Comparison of ENCODE assay signal across 32 mouse cellular contexts in the genomic region with DNA sequence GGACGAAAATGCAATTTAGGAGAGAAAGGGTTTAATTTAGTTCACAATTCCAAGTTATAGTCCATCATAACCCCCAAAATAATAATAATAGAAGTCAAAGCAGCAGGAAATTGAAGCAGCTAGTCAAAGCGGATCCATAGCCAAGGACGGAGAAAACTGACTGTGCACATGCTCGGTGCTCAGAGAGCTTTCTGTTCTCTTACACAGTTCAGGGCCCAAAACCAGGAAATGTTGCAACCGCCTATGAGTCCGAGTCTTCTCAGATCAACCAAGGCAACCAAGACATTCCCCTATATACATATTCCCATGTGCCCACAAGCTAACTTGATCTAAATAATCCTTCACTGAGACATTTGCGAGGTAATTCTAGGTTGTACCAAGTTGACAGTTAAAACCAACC. TPM values are rescaled to one million over a fixed set of nuclear protein-coding genes. Genes with fewer than 3 reads are reported as not detected.
DNase-seq lines count a peak whose midpoint lies in the region; ATAC-seq and TF ChIP-seq lines count a peak whose summit lies in the region.
"Had no signal": no experiment of that assay in that cellular context is flagged by ENCODE, and none has a peak within 500 bp of the region (broad histone marks: within the 10 kb centered on the region; RNA-seq: fewer than 3 reads in every experiment).

No protein-coding gene starts in this region.

- 0 out of 2 replicates have a peak overlapping the region, but pooled peaks have one; percentile 20 for H3K27ac ChIP-seq in heart, adult 2 months
- no peak overlapping the region for H3K27ac ChIP-seq in heart, embryonic 11.5 days (ENCODE audit: low read depth, low read length)
- peak overlapping the region; percentile 45; the same call in 1 of the 2 replicates for H3K27ac ChIP-seq in liver, postnatal 0 days (ENCODE audit: low read depth)
- no peak overlapping the region for H3K27ac ChIP-seq in liver, embryonic 12.5 days
- H3K27ac ChIP-seq: embryonic facial prominence, embryonic 12.5 days; gastrocnemius, adult 2 months; heart, embryonic 13.5 days; kidney, embryonic 15.5 days; layer of hippocampus, adult 2 months; limb, embryonic 10.5 days; limb, embryonic 15.5 days; midbrain, embryonic 13.5 days had no signal

- TF ChIP-seq EP300 in heart, adult 2 months (IDR thresholded peaks at IDR 0.05; ENCODE audit: insufficient read depth, low read depth, low read length): no peak
- no peak for TF ChIP-seq EP300 in liver, postnatal 0 days (IDR thresholded peaks at IDR 0.05; ENCODE audit: low read depth)

- no peak overlapping the region; the same call in 1 of the 2 replicates for H3K4me3 ChIP-seq in heart, adult 2 months
- H3K4me3 ChIP-seq in heart, embryonic 11.5 days (ENCODE audit: low read depth, low read length): no peak overlapping the region
- 0 out of 2 replicates have a peak overlapping the region, but pooled peaks have one; percentile 8 for H3K4me3 ChIP-seq in liver, postnatal 0 days (ENCODE audit: low read depth, low read length)
- H3K4me3 ChIP-seq in liver, embryonic 12.5 days: no peak overlapping the region
- H3K4me3 ChIP-seq: embryonic facial prominence, embryonic 12.5 days; gastrocnemius, adult 2 months; heart, embryonic 13.5 days; kidney, embryonic 15.5 days; layer of hippocampus, adult 2 months; limb, embryonic 10.5 days; limb, embryonic 15.5 days; midbrain, embryonic 13.5 days had no signal

- no peaks in the 10 kb centered on the region for H3K27me3 ChIP-seq in heart, adult 2 months (ENCODE audit: control insufficient read depth, insufficient read depth, low read length)
- no peaks in the 10 kb centered on the region for H3K27me3 ChIP-seq in heart, embryonic 11.5 days (ENCODE audit: control insufficient read depth, insufficient read depth, low read length)
- H3K27me3 ChIP-seq in liver, postnatal 0 days (ENCODE audit: insufficient read depth, low read length): no peaks in the 10 kb centered on the region
- no peaks in the 10 kb centered on the region for H3K27me3 ChIP-seq in liver, embryonic 12.5 days (replicated peaks)
- H3K27me3 ChIP-seq: embryonic facial prominence, embryonic 12.5 days; heart, embryonic 13.5 days; kidney, embryonic 15.5 days; limb, embryonic 15.5 days; midbrain, embryonic 13.5 days had no signal

- no peaks in the 10 kb centered on the region for H3K9me3 ChIP-seq in heart, embryonic 11.5 days (replicated peaks; ENCODE audit: control insufficient read depth, low read length)
- no peaks in the 10 kb centered on the region for H3K9me3 ChIP-seq in liver, postnatal 0 days (ENCODE audit: low read length)
- H3K9me3 ChIP-seq in liver, embryonic 12.5 days (replicated peaks): no peaks in the 10 kb centered on the region
- H3K9me3 ChIP-seq: embryonic facial prominence, embryonic 12.5 days; heart, embryonic 13.5 days; kidney, embryonic 15.5 days; limb, embryonic 10.5 days; limb, embryonic 15.5 days; midbrain, embryonic 13.5 days had no signal

- ATAC-seq in heart, embryonic 11.5 days (replicated peaks; ENCODE audit: insufficient number of reproducible peaks, low FRiP score, low TSS enrichment): no peak
- ATAC-seq in liver, postnatal 0 days: no peak
- ATAC-seq in liver, embryonic 12.5 days: no peak
- ATAC-seq in megakaryocyte, adult 5-6 weeks (ENCODE audit: poor library complexity, severe bottlenecking): peak; percentile 81
- ATAC-seq: CD4-positive, CD25-positive, alpha-beta regulatory T cell, adult 4 months; forebrain, embryonic 14.5 days; hindbrain, embryonic 16.5 days; lung, postnatal 0 days; midbrain, embryonic 13.5 days had no signal

- H3K4me1 ChIP-seq in heart, adult 2 months (ENCODE audit: control insufficient read depth, insufficient read depth, low read length): peaks cover 2% of the 10 kb centered on the region
- no peaks in the 10 kb centered on the region for H3K4me1 ChIP-seq in heart, embryonic 11.5 days (ENCODE audit: control insufficient read depth, insufficient read depth, low read length)
- 0 out of 2 replicates have a peak, but pooled peaks cover 2% of the 10 kb centered on the region for H3K4me1 ChIP-seq in liver, postnatal 0 days (ENCODE audit: insufficient read depth)
- no peaks in the 10 kb centered on the region for H3K4me1 ChIP-seq in liver, embryonic 12.5 days
- H3K4me1 ChIP-seq: embryonic facial prominence, embryonic 12.5 days; kidney, embryonic 15.5 days; limb, embryonic 10.5 days; limb, embryonic 15.5 days; midbrain, embryonic 13.5 days had no signal

- intact Hi-C loops in heart, adult 2 months (cut with DNase I): no loop called here

- peak; percentile 35; the same call in 1 of the 2 replicates for TF ChIP-seq POLR2A in heart, adult 2 months (IDR thresholded peaks at IDR 0.05; ENCODE audit: insufficient read depth, low read depth, low read length)

- H3K4me2 ChIP-seq in heart, embryonic 11.5 days: no peak overlapping the region
- H3K4me2 ChIP-seq in liver, postnatal 0 days (ENCODE audit: low read depth, low read length): no peak overlapping the region
- no peak overlapping the region for H3K4me2 ChIP-seq in liver, embryonic 12.5 days
- H3K4me2 ChIP-seq: embryonic facial prominence, embryonic 12.5 days; heart, embryonic 13.5 days; kidney, embryonic 15.5 days; limb, embryonic 15.5 days; midbrain, embryonic 13.5 days had no signal

- H3K36me3 ChIP-seq in heart, adult 2 months (ENCODE audit: control insufficient read depth, insufficient read depth, low read length): no peaks in the 10 kb centered on the region; the same call in 1 of the 2 replicates
- no peaks in the 10 kb centered on the region for H3K36me3 ChIP-seq in heart, embryonic 11.5 days (ENCODE audit: control insufficient read depth, insufficient read depth, low read length)
- no peaks in the 10 kb centered on the region for H3K36me3 ChIP-seq in liver, postnatal 0 days (replicated peaks; ENCODE audit: insufficient read depth, low read length)
- H3K36me3 ChIP-seq in liver, embryonic 12.5 days: no peaks in the 10 kb centered on the region
- H3K36me3 ChIP-seq: embryonic facial prominence, embryonic 12.5 days; heart, embryonic 13.5 days; kidney, embryonic 15.5 days; limb, embryonic 10.5 days; limb, embryonic 15.5 days; midbrain, embryonic 13.5 days had no signal

- no peak overlapping the region for H3K9ac ChIP-seq in heart, adult 2 months (ENCODE audit: low read depth, low read length)
- H3K9ac ChIP-seq in heart, embryonic 11.5 days (ENCODE audit: low read depth, low read length): no peak overlapping the region
- no peak overlapping the region for H3K9ac ChIP-seq in liver, postnatal 0 days (replicated peaks)
- no peak overlapping the region for H3K9ac ChIP-seq in liver, embryonic 12.5 days
- H3K9ac ChIP-seq: embryonic facial prominence, embryonic 12.5 days; heart, embryonic 13.5 days; kidney, embryonic 15.5 days; limb, embryonic 15.5 days; midbrain, embryonic 13.5 days had no signal

- H3K79me2 ChIP-seq in heart, adult 2 months (replicated peaks; ENCODE audit: control insufficient read depth, insufficient read depth, low read length): no peaks in the 10 kb centered on the region

- no peak for TF ChIP-seq CTCF in heart, adult 2 months (IDR thresholded peaks at IDR 0.05)
- no peak for TF ChIP-seq CTCF in liver, postnatal 0 days (IDR thresholded peaks at IDR 0.05; ENCODE audit: low read depth)

- DNase-seq in heart, adult 2 months: peak in 1 of 2 experiments; percentile 30
- no peak for DNase-seq in liver, postnatal 0 days
- DNase-seq in adipocyte (ENCODE audit: low spot score): peak; percentile 38
- no peak for DNase-seq in right cerebral cortex, postnatal 4 days
- no peak for DNase-seq in right cerebral cortex, postnatal 25 days
- DNase-seq: adrenal gland, adult 2 months; adrenal gland, postnatal 36 days; cerebellum, adult 2 months; cerebellum, postnatal 25 days; gastrocnemius, adult 2 months; gastrocnemius, postnatal 36 days; kidney, adult 18-20 months; kidney, postnatal 25 days; retina, postnatal 1 day; right cerebral cortex, postnatal 14 days; spleen, adult 18-20 months; thymus, postnatal 14 days had no signal

- 59% methylated on average over 7 of the region's 7 CpGs for WGBS in heart, adult 2 months
- WGBS in heart, embryonic 11.5 days (ENCODE audit: insufficient replicate concordance): 85% methylated on average over 7 of the region's 7 CpGs
- 68% methylated on average over 7 of the region's 7 CpGs for WGBS in liver, postnatal 0 days (ENCODE audit: insufficient replicate concordance)
- WGBS in liver, embryonic 12.5 days (ENCODE audit: insufficient replicate concordance): 54% methylated on average over 7 of the region's 7 CpGs

RNA-seq across cellular contexts. Expression of a gene that starts 55.7 kb away (rescaled TPM):
- 10 to 100 TPM; 14.7 to 15.3 TPM for total RNA-seq in heart, adult 2 months (2021)
- 5.8 and 9.6 TPM in 2 replicates for polyA plus RNA-seq in heart, adult 2 months (2012; rRNA removed)
- polyA plus RNA-seq in heart, embryonic 11.5 days (2014; fragmentation: Nextera tagmentation; extraction: Ambion mirVana): 60.9 and 76.0 TPM in 2 replicates
- polyA plus RNA-seq in liver, postnatal 0 days (2015; fragmentation: Nextera tagmentation; extraction: Ambion mirVana): 88.6 and 93.4 TPM in 2 replicates
- polyA plus RNA-seq in liver, embryonic 12.5 days (2016; fragmentation: Nextera tagmentation; extraction: Ambion mirVana): 47.5 and 51.6 TPM in 2 replicates
- total RNA-seq in megakaryocyte, adult 5-6 weeks (2015): 4.2 and 5.4 TPM in 2 replicates
- total RNA-seq in megakaryocyte, adult 5-6 weeks (2017): 3.2 and 4.4 TPM in 2 replicates
- total RNA-seq: monocyte, adult 5-6 weeks had no signal

Comparison
In these comparisons a context has a peak if more than half of its experiments do, and no peak if none do; other contexts are left out.
1. H3K27ac ChIP-seq: peak in heart, adult 2 months (single experiment) and liver, postnatal 0 days (single experiment); none in heart, embryonic 11.5 days (single experiment) and liver, embryonic 12.5 days (single experiment).